Mouse (Mus musculus): ENCODE data around the gene 2210408I21Rik.
"Not testable (repeated sequence)": the region's sequence is repeated elsewhere in the genome, so short reads cannot be mapped to it uniquely, and the experiment has no call there.

The 2210408I21Rik gene

GRCm38 (mm10) chr13:77134931-77135620, at the start of gene 2210408I21Rik, which contains the start of gene Slf1:
Gene 2210408I21Rik (plus strand): TSS chr13:77135540.
Gene Slf1 (minus strand): TSS chr13:77135473.
- peak; percentile 56 for DNase-seq (ENCODE audit: low read depth, low spot score)

GRCm38 (mm10) chr13:77092876-77093275, 42.5 kb upstream of the 2210408I21Rik start:
- not testable (repeated sequence) for DNase-seq (ENCODE audit: low read depth, low spot score)

- no peak for DNase-seq (ENCODE audit: low read depth, low spot score)
These were observed 27.6 kb upstream of the 2210408I21Rik start for GRCm38 (mm10) chr13:77107734-77108133.

- no peak for DNase-seq (ENCODE audit: low read depth, low spot score)
These were observed 16.6 kb upstream of the 2210408I21Rik start for GRCm38 (mm10) chr13:77118695-77119094.

GRCm38 (mm10) chr13:77125159-77125558, 10.2 kb upstream of the 2210408I21Rik start:
- no peak for DNase-seq (ENCODE audit: low read depth, low spot score)

GRCm38 (mm10) chr13:77128240-77128639, 7.1 kb upstream of the 2210408I21Rik start:
- DNase-seq (ENCODE audit: low read depth, low spot score), result no peak

- peak; percentile 1 for DNase-seq (ENCODE audit: low read depth, low spot score)
These were observed 4.2 kb upstream of the 2210408I21Rik start for GRCm38 (mm10) chr13:77131132-77131531.

- no peak for DNase-seq (ENCODE audit: low read depth, low spot score)
These were observed 261 bp downstream of the 2210408I21Rik start for GRCm38 (mm10) chr13:77135621-77135981.

GRCm38 (mm10) chr13:77140890-77141289, 5.5 kb downstream of the 2210408I21Rik start:
- no peak for DNase-seq (ENCODE audit: low read depth, low spot score)

- DNase-seq (ENCODE audit: low read depth, low spot score), result no peak
These were observed 42.6 kb downstream of the 2210408I21Rik start for GRCm38 (mm10) chr13:77177931-77178330.

GRCm38 (mm10) chr13:77190606-77191005, 55.3 kb downstream of the 2210408I21Rik start:
- DNase-seq (ENCODE audit: low read depth, low spot score), result no peak

- no peak for DNase-seq (ENCODE audit: low read depth, low spot score)
These were observed 56.9 kb downstream of the 2210408I21Rik start for GRCm38 (mm10) chr13:77192201-77192600.

GRCm38 (mm10) chr13:77208764-77209418, 73.6 kb downstream of the 2210408I21Rik start:
- DNase-seq (ENCODE audit: low read depth, low spot score), result no peak

GRCm38 (mm10) chr13:77213196-77213595, 77.9 kb downstream of the 2210408I21Rik start:
- DNase-seq (ENCODE audit: low read depth, low spot score), result no peak

GRCm38 (mm10) chr13:77215460-77215859, 80.1 kb downstream of the 2210408I21Rik start:
- no peak for DNase-seq (ENCODE audit: low read depth, low spot score)

- no peak for DNase-seq (ENCODE audit: low read depth, low spot score)
These were observed 82.4 kb downstream of the 2210408I21Rik start for GRCm38 (mm10) chr13:77217672-77218280.

GRCm38 (mm10) chr13:77221072-77221471, 85.7 kb downstream of the 2210408I21Rik start:
- no peak for DNase-seq (ENCODE audit: low read depth, low spot score)

GRCm38 (mm10) chr13:77256541-77256940, 121.2 kb downstream of the 2210408I21Rik start:
- DNase-seq (ENCODE audit: low read depth, low spot score), result no peak

GRCm38 (mm10) chr13:77262715-77263338, 127.5 kb downstream of the 2210408I21Rik start:
- no peak for DNase-seq (ENCODE audit: low read depth, low spot score)

- DNase-seq (ENCODE audit: low read depth, low spot score), result no peak
These were observed 128.2 kb downstream of the 2210408I21Rik start for GRCm38 (mm10) chr13:77263400-77264179.

- no peak for DNase-seq (ENCODE audit: low read depth, low spot score)
These were observed 129.1 kb downstream of the 2210408I21Rik start for GRCm38 (mm10) chr13:77264481-77264880.
